Mouse (Mus musculus) kidney, adult 11 months (tissue): Measurements from ENCODE around the gene Zfp148.
"Not testable (repeated sequence)": the region's sequence is repeated elsewhere in the genome, so short reads cannot be mapped to it uniquely, and the experiment has no call there.

Experiments used
- DNase-seq: peaks from one replicate; pipeline ENCODE4 v3.0.0; 2022

Zfp148 gene

GRCm38 (mm10) chr16:33464509-33465241, 84.0 kb downstream of the Zfp148 start:
- peak; percentile 7 for DNase-seq

GRCm38 (mm10) chr16:33465242-33465614, 84.6 kb downstream of the Zfp148 start:
- no peak for DNase-seq

- peak; percentile 62 for DNase-seq
These were observed 86.8 kb downstream of the Zfp148 start for GRCm38 (mm10) chr16:33467451-33467850.

GRCm38 (mm10) chr16:33469973-33470372, 89.3 kb downstream of the Zfp148 start:
- DNase-seq: no peak

GRCm38 (mm10) chr16:33474381-33474780, 93.7 kb downstream of the Zfp148 start:
- DNase-seq: no peak

- no peak for DNase-seq
These were observed 99.3 kb downstream of the Zfp148 start for GRCm38 (mm10) chr16:33479926-33480325.

- DNase-seq: peak; percentile 12
These were observed 100.5 kb downstream of the Zfp148 start for GRCm38 (mm10) chr16:33481148-33481547.

- no peak for DNase-seq
These were observed 101.7 kb downstream of the Zfp148 start for GRCm38 (mm10) chr16:33482309-33482708.

GRCm38 (mm10) chr16:33487709-33488108, 107.1 kb downstream of the Zfp148 start:
- no peak for DNase-seq

GRCm38 (mm10) chr16:33494374-33494773, 113.7 kb downstream of the Zfp148 start:
- DNase-seq: no peak

GRCm38 (mm10) chr16:33508082-33508481, 127.4 kb downstream of the Zfp148 start:
- no peak for DNase-seq

- DNase-seq: not testable (repeated sequence)
These were observed 128.6 kb downstream of the Zfp148 start for GRCm38 (mm10) chr16:33509231-33509630.

- DNase-seq: not testable (repeated sequence)
These were observed 130.2 kb downstream of the Zfp148 start for GRCm38 (mm10) chr16:33510856-33511255.

- DNase-seq: no peak
These were observed 131.9 kb downstream of the Zfp148 start for GRCm38 (mm10) chr16:33512555-33512954.

- DNase-seq: no peak
These were observed 136.3 kb downstream of the Zfp148 start, which contains the start of gene Slc12a8 for GRCm38 (mm10) chr16:33516807-33517565. Gene Slc12a8 (plus strand): TSS chr16:33517328.

GRCm38 (mm10) chr16:33517627-33518026, 137.0 kb downstream of the Zfp148 start:
- DNase-seq: no peak

- DNase-seq: no peak
These were observed 137.6 kb downstream of the Zfp148 start for GRCm38 (mm10) chr16:33518236-33518635.

- DNase-seq: no peak
These were observed 139.4 kb downstream of the Zfp148 start for GRCm38 (mm10) chr16:33519916-33520568.

- no peak for DNase-seq
These were observed 141.9 kb downstream of the Zfp148 start for GRCm38 (mm10) chr16:33522516-33522915.

GRCm38 (mm10) chr16:33523571-33523970, 142.9 kb downstream of the Zfp148 start:
- no peak for DNase-seq

GRCm38 (mm10) chr16:33529502-33530454, 149.1 kb downstream of the Zfp148 start:
- no peak for DNase-seq

GRCm38 (mm10) chr16:33531184-33531583, 150.5 kb downstream of the Zfp148 start:
- DNase-seq: no peak
